Mouse (Mus musculus) lung, postnatal 14 days (tissue): ENCODE measurements at regions not wholly inside any gene's neighbourhood (a gene's known extent, or its start where the extent isn't known, plus 50 kb on each side); places are given as distances from the start of the nearest gene placed in this dataset.
"Not testable (repeated sequence)": the region's sequence is repeated elsewhere in the genome, so short reads cannot be mapped to it uniquely, and the experiment has no call there.

ENCODE experiments used
- DNase-seq: peaks from one replicate; pipeline ENCODE4 v3.0.0; 2021

- DNase-seq, result no peak
Measured at GRCm38 (mm10) chr1:154024301-154024700, 124.3 kb upstream of the Teddm2 start.

GRCm38 (mm10) chr1:154027303-154027702 is 127.3 kb upstream of the Teddm2 start:
- DNase-seq, result no peak

- no peak for DNase-seq
Measured at GRCm38 (mm10) chr1:154029826-154030225, 129.8 kb upstream of the Teddm2 start.

- peak; percentile 88 for DNase-seq
Measured at GRCm38 (mm10) chr1:154032669-154033099, 132.7 kb upstream of the Teddm2 start.

- DNase-seq, result peak; percentile 66
Measured at GRCm38 (mm10) chr1:154033958-154034606, 134.1 kb upstream of the Teddm2 start.

- no peak for DNase-seq
Measured at GRCm38 (mm10) chr1:154036729-154037270, 136.8 kb upstream of the Teddm2 start.

- no peak for DNase-seq
Measured at GRCm38 (mm10) chr1:154038241-154038640, 138.2 kb upstream of the Teddm2 start.

- no peak for DNase-seq
Measured at GRCm38 (mm10) chr1:154040907-154041306, 140.9 kb upstream of the Teddm2 start.

GRCm38 (mm10) chr1:154042956-154043355 is 142.9 kb upstream of the Teddm2 start:
- no peak for DNase-seq

- DNase-seq, result no peak
Measured at GRCm38 (mm10) chr1:154044712-154045111, 144.7 kb upstream of the Teddm2 start.

- no peak for DNase-seq
Measured at GRCm38 (mm10) chr1:154045951-154046350, 145.9 kb upstream of the Teddm2 start.

- no peak for DNase-seq
Measured at GRCm38 (mm10) chr1:154053641-154054040, 147.3 kb upstream of the Zfp648 start.

GRCm38 (mm10) chr1:154054874-154055273 is 146.1 kb upstream of the Zfp648 start:
- DNase-seq, result no peak

- DNase-seq, result not testable (repeated sequence)
Measured at GRCm38 (mm10) chr1:154061397-154061796, 139.6 kb upstream of the Zfp648 start.

GRCm38 (mm10) chr1:154061851-154062250 is 139.1 kb upstream of the Zfp648 start:
- DNase-seq, result no peak

GRCm38 (mm10) chr1:154062666-154063065 is 138.3 kb upstream of the Zfp648 start:
- DNase-seq, result peak; percentile 22

- no peak for DNase-seq
Measured at GRCm38 (mm10) chr1:154064633-154065032, 136.4 kb upstream of the Zfp648 start.

- peak; percentile 54 for DNase-seq
Measured at GRCm38 (mm10) chr1:154065336-154066329, 135.4 kb upstream of the Zfp648 start.

GRCm38 (mm10) chr1:154067856-154068255 is 133.1 kb upstream of the Zfp648 start:
- peak; percentile 25 for DNase-seq

- DNase-seq, result no peak
Measured at GRCm38 (mm10) chr1:154074270-154074669, 126.7 kb upstream of the Zfp648 start.

GRCm38 (mm10) chr1:154076684-154077475 is 124.1 kb upstream of the Zfp648 start:
- DNase-seq, result no peak

- DNase-seq, result peak; percentile 59
Measured at GRCm38 (mm10) chr1:154080505-154081380, 120.2 kb upstream of the Zfp648 start.
